Mouse (Mus musculus): ENCODE measurements around the gene Sh3pxd2a. TPM values are rescaled to one million over a fixed set of nuclear protein-coding genes. Genes with fewer than 3 reads are reported as not detected.

The Sh3pxd2a gene
- total and polyA plus RNA-seq, 3 experiments = 1.3 to 4.6 (median 3.2) TPM

- H3K36me3 ChIP-seq (replicated peaks in 1 of 2; ENCODE audit: control insufficient read depth in 1 of 2, insufficient read depth in 1 of 2, low read length in 1 of 2) = peaks cover 0 to 39% of the 10 kb centered on the region in 2 experiments
- no peak overlapping the region for H3K27ac ChIP-seq (ENCODE audit: insufficient read depth, low read depth)
- H3K4me1 ChIP-seq (ENCODE audit: control insufficient read depth in 1 of 2, insufficient read depth in 2 of 2) = peaks cover 11 to 44% of the 10 kb centered on the region in 2 experiments
- TF ChIP-seq BHLHE40 (IDR thresholded peaks at IDR 0.05; ENCODE audit: low read depth, low read length) = 0 out of 2 replicates have a peak, but pooled peaks have one; percentile 25
- no peak for TF ChIP-seq ZC3H11A (IDR thresholded peaks at IDR 0.05; ENCODE audit: low read depth, low read length)
- no peak for TF ChIP-seq MAZ (IDR thresholded peaks at IDR 0.05; ENCODE audit: low read depth, low read length)
- TF ChIP-seq PAX5 (IDR thresholded peaks at IDR 0.05; ENCODE audit: low read length) = no peak
- no peak for TF ChIP-seq POLR2A (IDR thresholded peaks at IDR 0.05; ENCODE audit: low read depth, low read length)
- H3K9me3 ChIP-seq (replicated peaks; ENCODE audit: low read length) = no peaks in the 10 kb centered on the region
- dilution Hi-C loops (cut with MboI; ENCODE audit: extremely low pct_ligation_motif_present, extremely low pct_unique_long_range_greater_than_20kb, low sequenced_read_pairs) (no loop called here), in situ Hi-C loops (cut with MboI; ENCODE audit: low pct_ligation_motif_present, low pct_unique_long_range_greater_than_20kb, low sequenced_read_pairs) (no loop called here)
- no peak for DNase-seq (ENCODE audit: extremely low read depth)
- H3K27me3 ChIP-seq (replicated peaks) = no peaks in the 10 kb centered on the region
- no peaks in the 10 kb centered on the region for H3K79me2 ChIP-seq (replicated peaks; ENCODE audit: control insufficient read depth, extremely low read depth, insufficient read depth, poor library complexity, severe bottlenecking)
- no peak overlapping the region for H3K4me2 ChIP-seq (ENCODE audit: insufficient read depth, low read depth, poor library complexity, severe bottlenecking)
- H3K9ac ChIP-seq (ENCODE audit: insufficient read depth, low read depth) = no peak overlapping the region
- no peak overlapping the region for H3K4me3 ChIP-seq (replicated peaks in 1 of 3; ENCODE audit: low read depth in 2 of 3, low read length in 2 of 3, poor library complexity in 1 of 3)
Observed at GRCm38 (mm10) chr19:47315091-47315916, 148.9 kb downstream of the Sh3pxd2a start.

GRCm38 (mm10) chr19:47314076-47314941, 149.9 kb downstream of the Sh3pxd2a start:
- Histone ChIP-seq H3K36me3 (replicated peaks in 1 of 2; ENCODE audit: control insufficient read depth in 1 of 2, insufficient read depth in 1 of 2, low read length in 1 of 2) (peaks cover 0 to 39% of the 10 kb centered on the region in 2 experiments), H3K9me3 (replicated peaks; ENCODE audit: low read length) (no peaks in the 10 kb centered on the region), H3K9ac (ENCODE audit: insufficient read depth, low read depth) (no peak overlapping the region), H3K79me2 (replicated peaks; ENCODE audit: control insufficient read depth, extremely low read depth, insufficient read depth, poor library complexity, severe bottlenecking) (no peaks in the 10 kb centered on the region), H3K27me3 (replicated peaks) (no peaks in the 10 kb centered on the region), H3K4me2 (ENCODE audit: insufficient read depth, low read depth, poor library complexity, severe bottlenecking) (no peak overlapping the region), H3K4me3 (replicated peaks in 1 of 3; ENCODE audit: low read depth in 2 of 3, low read length in 2 of 3, poor library complexity in 1 of 3) (no peak overlapping the region), H3K4me1 (ENCODE audit: control insufficient read depth in 1 of 2, insufficient read depth in 2 of 2) (peaks cover 11 to 43% of the 10 kb centered on the region in 2 experiments), H3K27ac (ENCODE audit: insufficient read depth, low read depth) (no peak overlapping the region)
- no peak for DNase-seq (ENCODE audit: extremely low read depth)
- in situ Hi-C loops (cut with MboI; ENCODE audit: low pct_ligation_motif_present, low pct_unique_long_range_greater_than_20kb, low sequenced_read_pairs) (no loop called here), dilution Hi-C loops (cut with MboI; ENCODE audit: extremely low pct_ligation_motif_present, extremely low pct_unique_long_range_greater_than_20kb, low sequenced_read_pairs) (no loop called here)
- no peak for TF ChIP-seq TCF12 (IDR thresholded peaks at IDR 0.05; ENCODE audit: low read depth, low read length)
- TF ChIP-seq EP300 (IDR thresholded peaks at IDR 0.05; ENCODE audit: low read length) = no peak
- no peak for TF ChIP-seq PAX5 (IDR thresholded peaks at IDR 0.05; ENCODE audit: low read length)
- TF ChIP-seq ZKSCAN1 (IDR thresholded peaks at IDR 0.05; ENCODE audit: borderline replicate concordance, low read depth, low read length) = no peak
- no peak for TF ChIP-seq MXI1 (IDR thresholded peaks at IDR 0.05; ENCODE audit: low read depth, low read length)
- no peak for TF ChIP-seq UBTF (IDR thresholded peaks at IDR 0.05; ENCODE audit: low read depth, low read length)
- no peak for TF ChIP-seq JUND (conservative IDR thresholded peaks at IDR 0.05; ENCODE audit: low read depth, low read length)
- TF ChIP-seq POLR2A (IDR thresholded peaks at IDR 0.05; ENCODE audit: low read depth, low read length) = no peak
- TF ChIP-seq MAZ (IDR thresholded peaks at IDR 0.05; ENCODE audit: low read depth, low read length) = no peak
- TF ChIP-seq RCOR1 (conservative IDR thresholded peaks at IDR 0.05; ENCODE audit: low read depth, low read length) = no peak
- TF ChIP-seq ZC3H11A (IDR thresholded peaks at IDR 0.05; ENCODE audit: low read depth, low read length) = no peak
- TF ChIP-seq CTCF (conservative IDR thresholded peaks at IDR 0.05 in 1 of 2, IDR thresholded peaks at IDR 0.05 in 1 of 2; ENCODE audit: low read depth in 2 of 2, low read length in 2 of 2) = no peak
- no peak for TF ChIP-seq MEF2A (IDR thresholded peaks at IDR 0.05; ENCODE audit: borderline replicate concordance, low read depth, low read length)
- TF ChIP-seq NELFE (IDR thresholded peaks at IDR 0.05; ENCODE audit: low read depth, low read length) = no peak
- TF ChIP-seq GABPA (IDR thresholded peaks at IDR 0.05; ENCODE audit: insufficient replicate concordance, low read depth, low read length) = no peak
- TF ChIP-seq SIN3A (IDR thresholded peaks at IDR 0.05; ENCODE audit: low read length) = no peak
- no peak for TF ChIP-seq HCFC1 (IDR thresholded peaks at IDR 0.05; ENCODE audit: low read depth, low read length)
- TF ChIP-seq MAFK (IDR thresholded peaks at IDR 0.05; ENCODE audit: insufficient replicate concordance, low read length) = no peak
- TF ChIP-seq CHD1 (IDR thresholded peaks at IDR 0.05; ENCODE audit: low read depth, low read length) = no peak

Data from CH12.LX (cell line).